Mouse (Mus musculus): ENCODE measurements around the gene Nop53. TPM values are rescaled to one million over a fixed set of nuclear protein-coding genes. Genes with fewer than 3 reads are reported as not detected.

Gene Nop53
- polyA plus RNA-seq, 1 experiment from 2014 or later = 189 TPM

DNA sequence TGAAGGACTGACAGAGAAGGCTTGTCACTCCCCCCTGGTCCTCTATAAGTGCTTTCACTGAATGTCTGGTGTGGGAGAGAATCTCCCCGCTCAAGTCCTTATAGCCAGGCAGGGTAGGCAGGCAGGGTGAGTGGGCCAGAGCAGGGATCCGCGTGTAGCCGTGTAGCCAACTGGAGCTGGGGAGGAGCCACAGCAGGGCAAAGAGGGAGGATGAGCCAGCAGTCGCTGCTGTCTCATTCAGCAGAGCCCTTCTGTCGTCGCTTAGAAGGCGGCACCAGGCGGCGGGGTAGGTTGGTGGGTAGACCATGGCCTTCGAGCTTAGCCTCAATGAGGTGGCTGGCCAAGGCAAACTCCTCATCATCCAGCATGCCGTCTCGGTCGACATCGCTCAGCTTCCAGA is 4.1 kb upstream of the Nop53 start:
- no peaks in the 10 kb centered on the region for H3K9me3 ChIP-seq (ENCODE audit: control insufficient read depth, low read length)
- 84% methylated on average over 15 of the region's 15 CpGs for WGBS
- H3K36me3 ChIP-seq (ENCODE audit: control insufficient read depth, insufficient read depth, low read length) = peaks cover 36% of the 10 kb centered on the region

DNA sequence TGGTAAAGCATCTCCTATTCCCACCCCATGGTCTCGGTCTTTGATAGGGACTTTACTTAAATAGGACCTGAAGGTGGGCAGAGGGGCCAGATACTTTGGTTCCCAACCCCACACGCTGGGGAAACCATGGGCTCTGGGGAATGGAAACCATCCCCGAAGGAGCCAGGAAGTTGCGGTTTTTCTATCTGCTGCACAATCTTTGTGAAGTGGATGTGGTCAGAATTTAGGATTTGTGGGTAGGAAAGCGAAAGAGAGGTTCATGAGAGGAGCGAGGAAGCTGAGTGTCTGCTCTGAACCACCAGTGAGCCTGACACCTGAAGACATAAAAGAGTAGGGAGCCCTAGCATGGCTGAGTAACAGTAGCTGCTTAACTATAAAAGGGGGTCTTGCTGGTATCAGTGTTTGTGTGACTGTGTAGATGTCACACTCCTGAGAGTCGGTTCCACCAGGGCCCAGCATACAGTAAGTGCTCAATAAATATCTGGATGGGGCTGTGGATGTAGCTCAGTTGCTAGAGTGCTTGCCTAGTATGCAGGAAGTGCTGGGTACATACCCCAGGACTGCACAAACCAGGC is 3.4 kb upstream of the Nop53 start:
- Histone ChIP-seq H3K9ac (ENCODE audit: low read length) (no peak overlapping the region), H3K4me3 (ENCODE audit: low read length) (no peak overlapping the region)

More for the DNA sequence above, 4.1 kb upstream of the Nop53 start:
- Histone ChIP-seq H3K27ac (ENCODE audit: low read length) (no peak overlapping the region), H3K27me3 (ENCODE audit: control insufficient read depth, insufficient read depth, low read depth, low read length) (no peaks in the 10 kb centered on the region), H3K4me3 (ENCODE audit: low read length) (no peak overlapping the region), H3K9ac (ENCODE audit: low read length) (no peak overlapping the region), H3K4me1 (replicated peaks; ENCODE audit: control insufficient read depth, insufficient read depth, low read length) (peaks cover 19% of the 10 kb centered on the region), H3K4me2 (ENCODE audit: low read depth, low read length) (no peak overlapping the region)
- ATAC-seq (ENCODE audit: low read depth) = no peak

DNA sequence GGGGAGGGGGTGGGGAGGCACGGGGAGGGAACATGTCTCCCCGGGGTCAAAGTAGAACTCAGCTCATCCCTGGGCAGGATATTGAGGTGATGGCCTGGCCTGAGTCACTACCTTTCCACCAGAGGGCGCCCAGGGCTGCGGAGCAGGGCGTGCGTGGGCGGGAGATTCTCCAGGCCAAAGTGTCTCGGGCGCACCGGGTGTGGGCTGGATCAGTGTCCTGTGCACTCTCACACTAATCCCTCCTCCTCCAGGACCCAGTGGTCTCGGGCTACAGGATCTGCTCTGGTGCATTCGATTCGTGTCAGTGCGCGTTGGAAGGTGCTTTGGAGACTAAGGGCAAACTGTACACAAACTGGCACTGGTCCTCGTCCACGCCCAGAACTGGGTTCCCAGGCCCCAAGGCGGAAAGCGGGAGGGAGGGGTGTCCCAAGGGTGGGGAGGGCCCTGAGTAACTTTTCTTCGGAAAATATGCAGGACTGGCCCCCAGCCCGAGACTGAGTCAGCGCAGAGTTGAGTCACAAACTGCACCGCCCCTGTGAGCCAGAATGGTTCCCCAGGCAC is 2.6 kb upstream of the Nop53 start:
- peak; percentile 73 for ATAC-seq (ENCODE audit: low read depth)
- Histone ChIP-seq H3K4me3 (ENCODE audit: low read length) (peak overlapping the region; percentile 35), H3K27me3 (ENCODE audit: control insufficient read depth, insufficient read depth, low read depth, low read length) (no peaks in the 10 kb centered on the region), H3K9me3 (ENCODE audit: control insufficient read depth, low read length) (no peaks in the 10 kb centered on the region), H3K4me1 (replicated peaks; ENCODE audit: control insufficient read depth, insufficient read depth, low read length) (peaks cover 20% of the 10 kb centered on the region), H3K36me3 (ENCODE audit: control insufficient read depth, insufficient read depth, low read length) (peaks cover 26% of the 10 kb centered on the region), H3K27ac (ENCODE audit: low read length) (peak overlapping the region; percentile 69), H3K9ac (ENCODE audit: low read length) (peak overlapping the region; percentile 55), H3K4me2 (ENCODE audit: low read depth, low read length) (peak overlapping the region; percentile 54)
- 4% methylated on average over 23 of the region's 23 CpGs for WGBS

More for the DNA sequence above, 3.4 kb upstream of the Nop53 start:
- H3K36me3 ChIP-seq (ENCODE audit: control insufficient read depth, insufficient read depth, low read length) = peaks cover 31% of the 10 kb centered on the region
- no peaks in the 10 kb centered on the region for H3K27me3 ChIP-seq (ENCODE audit: control insufficient read depth, insufficient read depth, low read depth, low read length)
- ATAC-seq (ENCODE audit: low read depth) = no peak
- no peaks in the 10 kb centered on the region for H3K9me3 ChIP-seq (ENCODE audit: control insufficient read depth, low read length)
- H3K4me2 ChIP-seq (ENCODE audit: low read depth, low read length) = no peak overlapping the region; the same call in 1 of the 2 replicates
- H3K27ac ChIP-seq (ENCODE audit: low read length) = peak overlapping the region; percentile 69; the same call in 1 of the 2 replicates
- H3K4me1 ChIP-seq (replicated peaks; ENCODE audit: control insufficient read depth, insufficient read depth, low read length) = peaks cover 20% of the 10 kb centered on the region
- 74% methylated on average over 7 of the region's 7 CpGs for WGBS

DNA sequence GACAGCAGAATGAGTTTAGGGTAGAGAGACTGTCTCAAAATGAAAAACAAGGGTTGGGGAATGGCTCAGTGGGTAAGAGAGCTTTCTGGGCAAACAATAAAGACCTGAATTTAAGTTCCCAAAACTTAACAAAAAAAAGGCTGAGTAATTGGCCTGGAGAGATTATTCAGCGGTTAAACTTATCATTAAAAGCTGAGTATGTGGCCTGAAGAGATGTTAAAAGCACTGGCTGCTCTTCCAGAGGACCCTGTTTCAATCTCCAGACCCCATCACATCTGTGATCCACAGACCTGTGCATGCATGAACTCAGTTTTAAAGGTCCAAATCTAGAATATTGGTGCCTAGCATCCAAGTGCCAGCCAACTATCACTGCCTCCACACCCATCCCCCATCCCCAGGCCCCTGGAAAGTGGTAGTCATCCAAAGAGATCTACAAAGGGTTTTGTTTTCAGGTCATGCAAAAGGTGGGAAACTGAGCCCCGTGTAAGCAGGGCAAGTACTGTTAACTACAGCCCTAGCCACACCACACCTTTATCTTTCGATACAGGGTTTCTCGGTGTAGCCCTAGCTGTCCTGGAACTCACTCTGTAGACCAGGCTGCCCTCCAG is 1.9 kb upstream of the Nop53 start:
- Histone ChIP-seq H3K27me3 (ENCODE audit: control insufficient read depth, insufficient read depth, low read depth, low read length) (no peaks in the 10 kb centered on the region), H3K4me1 (replicated peaks; ENCODE audit: control insufficient read depth, insufficient read depth, low read length) (peaks cover 20% of the 10 kb centered on the region), H3K4me2 (ENCODE audit: low read depth, low read length) (peak overlapping the region; percentile 54), H3K9me3 (ENCODE audit: control insufficient read depth, low read length) (no peaks in the 10 kb centered on the region), H3K36me3 (ENCODE audit: control insufficient read depth, insufficient read depth, low read length) (peaks cover 27% of the 10 kb centered on the region), H3K9ac (ENCODE audit: low read length) (no peak overlapping the region), H3K27ac (ENCODE audit: low read length) (no peak overlapping the region), H3K4me3 (ENCODE audit: low read length) (no peak overlapping the region)
- ATAC-seq (ENCODE audit: low read depth) = no peak
- 47% methylated on average over 4 of the region's 4 CpGs for WGBS

DNA sequence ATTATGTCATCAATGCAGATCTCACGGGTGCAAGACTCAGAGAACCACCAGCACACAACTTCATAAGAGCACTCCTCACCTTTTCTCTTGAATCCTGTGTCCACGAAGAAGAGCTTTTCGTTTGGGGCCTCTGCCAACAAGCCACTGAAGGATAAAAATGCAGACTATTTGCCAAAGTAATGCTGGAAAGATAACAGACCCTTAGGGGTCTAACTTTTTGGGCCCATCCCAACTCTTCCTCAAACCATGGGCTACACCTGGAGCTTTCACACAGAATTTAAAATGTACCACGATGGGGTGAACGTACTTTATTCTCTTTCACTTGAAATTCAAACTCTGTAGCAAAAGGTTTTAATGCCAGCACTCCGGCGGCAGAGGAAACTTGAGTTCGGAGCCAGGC is 663 bp downstream of the Nop53 start:
- Histone ChIP-seq H3K9me3 (ENCODE audit: control insufficient read depth, low read length) (no peaks in the 10 kb centered on the region), H3K9ac (ENCODE audit: low read length) (peak overlapping the region; percentile 84), H3K4me1 (replicated peaks; ENCODE audit: control insufficient read depth, insufficient read depth, low read length) (peaks cover 20% of the 10 kb centered on the region), H3K27me3 (ENCODE audit: control insufficient read depth, insufficient read depth, low read depth, low read length) (no peaks in the 10 kb centered on the region), H3K27ac (ENCODE audit: low read length) (peak overlapping the region; percentile 19; the same call in 1 of the 2 replicates), H3K4me3 (ENCODE audit: low read length) (peak overlapping the region; percentile 76), H3K36me3 (ENCODE audit: control insufficient read depth, insufficient read depth, low read length) (peaks cover 39% of the 10 kb centered on the region), H3K4me2 (ENCODE audit: low read depth, low read length) (peak overlapping the region; percentile 72)
- WGBS = 7% methylated on average over 8 of the region's 8 CpGs
- no peak for ATAC-seq (ENCODE audit: low read depth)

DNA sequence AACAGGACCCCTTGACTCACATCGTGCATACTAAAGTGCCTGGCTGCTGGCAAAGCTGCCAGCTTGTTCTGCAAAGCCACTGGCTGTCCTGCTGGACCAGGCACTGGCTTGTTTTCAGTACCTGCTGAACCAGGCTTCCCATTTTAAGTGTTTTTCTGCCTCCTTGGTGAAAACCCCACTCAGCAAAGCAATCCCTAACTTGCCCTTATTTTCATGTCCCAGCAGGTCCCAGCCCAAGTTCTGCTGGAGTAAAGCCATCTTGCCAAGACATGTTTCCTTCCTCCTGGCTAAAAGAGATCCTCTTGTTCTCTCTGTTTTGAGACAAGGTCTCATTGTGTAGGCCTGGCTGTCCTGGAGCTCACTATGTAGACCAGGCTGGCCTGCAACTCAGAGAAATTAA is 1.6 kb downstream of the Nop53 start:
- H3K4me3 ChIP-seq (ENCODE audit: low read length) = no peak overlapping the region

DNA sequence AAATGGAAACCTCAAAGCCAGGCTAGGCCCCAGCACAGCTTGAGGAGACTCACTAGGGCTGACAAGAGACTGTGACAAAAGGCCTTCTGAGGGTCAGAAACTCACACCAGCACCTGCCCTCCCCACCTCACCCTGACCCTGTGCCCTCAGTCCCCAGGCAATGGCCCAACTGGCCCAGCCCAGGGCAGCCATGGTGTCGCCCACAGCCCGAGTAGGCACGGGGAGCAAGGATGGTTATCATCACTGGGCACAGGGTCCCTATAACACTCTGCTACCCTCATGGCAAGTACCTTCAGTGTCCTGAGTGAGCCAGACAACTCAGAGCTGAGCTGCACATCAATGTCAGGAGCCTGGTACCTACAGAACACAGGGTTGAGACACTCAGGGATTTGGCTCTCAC is 7.3 kb downstream of the Nop53 start:
- no peak for ATAC-seq (ENCODE audit: low read depth)

More for the DNA sequence above, 1.6 kb downstream of the Nop53 start:
- Histone ChIP-seq H3K9ac (ENCODE audit: low read length) (no peak overlapping the region), H3K27me3 (ENCODE audit: control insufficient read depth, insufficient read depth, low read depth, low read length) (no peaks in the 10 kb centered on the region), H3K9me3 (ENCODE audit: control insufficient read depth, low read length) (no peaks in the 10 kb centered on the region), H3K4me2 (ENCODE audit: low read depth, low read length) (0 out of 2 replicates have a peak overlapping the region, but pooled peaks have one; percentile 72), H3K36me3 (ENCODE audit: control insufficient read depth, insufficient read depth, low read length) (peaks cover 45% of the 10 kb centered on the region), H3K4me1 (replicated peaks; ENCODE audit: control insufficient read depth, insufficient read depth, low read length) (peaks cover 20% of the 10 kb centered on the region), H3K27ac (ENCODE audit: low read length) (no peak overlapping the region)
- WGBS = 83% methylated on average over 1 of the region's 1 CpGs
- ATAC-seq (ENCODE audit: low read depth) = no peak

DNA sequence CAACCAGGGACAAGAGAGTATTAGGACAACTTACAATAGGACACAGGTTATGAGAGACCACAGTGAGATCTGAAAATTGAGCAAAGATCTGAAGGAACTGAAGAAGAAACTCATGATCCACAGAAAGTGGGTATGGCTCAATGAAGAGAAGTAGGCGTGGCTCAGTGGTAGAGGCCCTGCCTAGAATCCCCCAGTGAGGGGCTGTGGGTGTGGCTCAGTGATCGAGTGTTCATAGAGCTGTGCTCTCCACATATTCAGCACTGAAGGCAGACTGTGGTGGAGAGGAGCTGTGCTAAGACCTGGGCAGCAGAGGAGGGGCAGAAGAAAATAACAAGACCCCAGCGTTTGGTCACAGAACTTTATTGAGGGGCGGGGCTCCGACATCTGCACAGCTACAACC is 8.4 kb downstream of the Nop53 start:
- no peak overlapping the region for H3K27ac ChIP-seq (ENCODE audit: low read length)
- H3K9me3 ChIP-seq (ENCODE audit: control insufficient read depth, low read length) = no peaks in the 10 kb centered on the region
- no peaks in the 10 kb centered on the region for H3K27me3 ChIP-seq (ENCODE audit: control insufficient read depth, insufficient read depth, low read depth, low read length)
- H3K4me2 ChIP-seq (ENCODE audit: low read depth, low read length) = no peak overlapping the region
- H3K4me3 ChIP-seq (ENCODE audit: low read length) = no peak overlapping the region
- H3K9ac ChIP-seq (ENCODE audit: low read length) = no peak overlapping the region
- no peak for ATAC-seq (ENCODE audit: low read depth)
- WGBS = 78% methylated on average over 5 of the region's 5 CpGs
- H3K36me3 ChIP-seq (ENCODE audit: control insufficient read depth, insufficient read depth, low read length) = peaks cover 60% of the 10 kb centered on the region
- H3K4me1 ChIP-seq (replicated peaks; ENCODE audit: control insufficient read depth, insufficient read depth, low read length) = no peaks in the 10 kb centered on the region; the same call in 1 of the 2 replicates

More for the DNA sequence above, 7.3 kb downstream of the Nop53 start:
- Histone ChIP-seq H3K36me3 (ENCODE audit: control insufficient read depth, insufficient read depth, low read length) (peaks cover 70% of the 10 kb centered on the region), H3K9ac (ENCODE audit: low read length) (no peak overlapping the region), H3K27me3 (ENCODE audit: control insufficient read depth, insufficient read depth, low read depth, low read length) (no peaks in the 10 kb centered on the region), H3K4me1 (replicated peaks; ENCODE audit: control insufficient read depth, insufficient read depth, low read length) (no peaks in the 10 kb centered on the region; the same call in 1 of the 2 replicates), H3K4me3 (ENCODE audit: low read length) (no peak overlapping the region), H3K4me2 (ENCODE audit: low read depth, low read length) (no peak overlapping the region), H3K9me3 (ENCODE audit: control insufficient read depth, low read length) (no peaks in the 10 kb centered on the region), H3K27ac (ENCODE audit: low read length) (no peak overlapping the region)
- WGBS = 94% methylated on average over 3 of the region's 3 CpGs
